In genomic region chr7:123276568-123276967, GRCm38 (mm10) we compare ENCODE assay signal across 23 mouse cellular contexts.
DNase-seq lines count a peak whose midpoint lies in the region; ATAC-seq and TF ChIP-seq lines count a peak whose summit lies in the region.
"Had no signal": no experiment of that assay in that cellular context is flagged by ENCODE, and none has a peak within 500 bp of the region (broad histone marks: within the 10 kb centered on the region; RNA-seq: fewer than 3 reads in every experiment).

No protein-coding gene starts in this region.

- peaks cover 0 to 5% of the 10 kb centered on the region in 2 experiments; a peak in 1 of 4 replicates for H3K4me1 ChIP-seq in CH12.LX (ENCODE audit: control insufficient read depth in 1 of 2, insufficient read depth in 2 of 2)
- H3K4me1 ChIP-seq: embryonic facial prominence, embryonic 13.5 days; embryonic facial prominence, embryonic 15.5 days; forebrain, embryonic 10.5 days had no signal

- DNase-seq in CH12.LX (ENCODE audit: extremely low read depth) = no peak
- DNase-seq in embryo, embryonic 10.5 days (ENCODE audit: low spot score) = no peak
- DNase-seq in gastrocnemius, postnatal 36 days = no peak
- DNase-seq in adrenal gland, postnatal 4 days (ENCODE audit: low spot score in 2 of 2) = no peak
- DNase-seq: adrenal gland, adult 2 months; adrenal gland, postnatal 10 days; adrenal gland, postnatal 25 days; B cell, adult 2 months; cerebellum, adult 11-12 months; cerebellum, adult 2 months; cerebellum, adult 9-10 months; cerebellum, postnatal 10 days; cerebellum, postnatal 25 days; embryo, embryonic 11 days had no signal

- H3K9me3 ChIP-seq in CH12.LX (replicated peaks; ENCODE audit: low read length) = no peaks in the 10 kb centered on the region
- H3K9me3 ChIP-seq: embryonic facial prominence, embryonic 13.5 days; embryonic facial prominence, embryonic 15.5 days; forebrain, embryonic 10.5 days; forebrain, embryonic 12.5 days had no signal

- no peak for TF ChIP-seq POLR2A in CH12.LX (IDR thresholded peaks at IDR 0.05; ENCODE audit: low read depth, low read length)

- intact Hi-C loops in gastrocnemius, postnatal 36 days (cut with DNase I) = no loop called here

- ATAC-seq in megakaryocyte, adult 5-6 weeks (ENCODE audit: poor library complexity, severe bottlenecking) = peak; percentile 54
- ATAC-seq: CD4-positive, CD25-positive, alpha-beta regulatory T cell, adult 4 months; forebrain, embryonic 14.5 days; forebrain, embryonic 16.5 days had no signal

- H3K4me2 ChIP-seq in CH12.LX (ENCODE audit: insufficient read depth, low read depth, poor library complexity, severe bottlenecking) = no peak overlapping the region
- H3K4me2 ChIP-seq: embryonic facial prominence, embryonic 13.5 days; embryonic facial prominence, embryonic 15.5 days; forebrain, embryonic 12.5 days had no signal

- no peak for TF ChIP-seq EP300 in CH12.LX (IDR thresholded peaks at IDR 0.05; ENCODE audit: low read length)

- dilution Hi-C loops in CH12.LX (cut with MboI; ENCODE audit: extremely low pct_ligation_motif_present, extremely low pct_unique_long_range_greater_than_20kb, low sequenced_read_pairs) = no loop called here

- no peak overlapping the region for H3K9ac ChIP-seq in CH12.LX (ENCODE audit: insufficient read depth, low read depth)
- H3K9ac ChIP-seq: embryonic facial prominence, embryonic 13.5 days; embryonic facial prominence, embryonic 15.5 days; forebrain, embryonic 12.5 days had no signal

- H3K4me3 ChIP-seq in CH12.LX (replicated peaks in 1 of 3; ENCODE audit: low read depth in 2 of 3, low read length in 2 of 3, poor library complexity in 1 of 3) = no peak overlapping the region
- H3K4me3 ChIP-seq: embryonic facial prominence, embryonic 13.5 days; embryonic facial prominence, embryonic 15.5 days; erythroblast, embryonic 14.5 days; forebrain, embryonic 10.5 days; forebrain, embryonic 12.5 days had no signal

- in situ Hi-C loops in CH12.LX (cut with MboI; ENCODE audit: low pct_ligation_motif_present, low pct_unique_long_range_greater_than_20kb, low sequenced_read_pairs) = no loop called here

- H3K79me2 ChIP-seq in CH12.LX (replicated peaks; ENCODE audit: control insufficient read depth, extremely low read depth, insufficient read depth, poor library complexity, severe bottlenecking) = no peaks in the 10 kb centered on the region

- H3K27ac ChIP-seq in CH12.LX (ENCODE audit: insufficient read depth, low read depth) = no peak overlapping the region
- H3K27ac ChIP-seq: embryonic facial prominence, embryonic 13.5 days; embryonic facial prominence, embryonic 15.5 days; forebrain, embryonic 10.5 days; forebrain, embryonic 12.5 days had no signal

- no peak for TF ChIP-seq RAD21 in CH12.LX (IDR thresholded peaks at IDR 0.05; ENCODE audit: low read depth, low read length)

- no peak for TF ChIP-seq CTCF in CH12.LX (conservative IDR thresholded peaks at IDR 0.05 in 1 of 2, IDR thresholded peaks at IDR 0.05 in 1 of 2; ENCODE audit: low read depth in 2 of 2, low read length in 2 of 2)

- no peaks in the 10 kb centered on the region for H3K27me3 ChIP-seq in CH12.LX (replicated peaks)
- H3K27me3 ChIP-seq: embryonic facial prominence, embryonic 13.5 days; embryonic facial prominence, embryonic 15.5 days; forebrain, embryonic 12.5 days had no signal

- H3K36me3 ChIP-seq in CH12.LX (replicated peaks in 1 of 2; ENCODE audit: control insufficient read depth in 1 of 2, insufficient read depth in 1 of 2, low read length in 1 of 2) = peaks cover 21 to 55% of the 10 kb centered on the region in 2 experiments

TF ChIP-seq in CH12.LX, 34 proteins besides CTCF, POLR2A, EP300 and RAD21:
- TF ChIP-seq POLR2AphosphoS2 (IDR thresholded peaks at IDR 0.05; ENCODE audit: low read depth, low read length) = 0 out of 2 replicates have a peak, but pooled peaks have one; percentile 30
- TF ChIP-seq SIN3A (IDR thresholded peaks at IDR 0.05; ENCODE audit: low read length) = no peak
- no peak for TF ChIP-seq NELFE (IDR thresholded peaks at IDR 0.05; ENCODE audit: low read depth, low read length)
- TF ChIP-seq IRF4 (IDR thresholded peaks at IDR 0.05; ENCODE audit: low read depth, low read length) = no peak
